Mouse (Mus musculus) forebrain, embryonic 15.5 days (tissue): Measurements from ENCODE around the gene Zbtb16. TPM values are rescaled to one million over a fixed set of nuclear protein-coding genes. Genes with fewer than 3 reads are reported as not detected.

Experiments used
- ATAC-seq: fragments of 200-750 bp; cut with Nextera tagmentation; replicated peaks from 2 replicates; pipeline ENCODE4 v1.8.0; 2017; ENCODE audit warnings: mild to moderate bottlenecking, moderate TSS enrichment, moderate library complexity
- H3K27ac ChIP-seq: fragments of 300-500 bp; sonication (generic); replicated peaks from 2 replicates; pipeline ENCODE4 v1.5.1; 2015; ENCODE audit warnings: mild to moderate bottlenecking, inconsistent platforms
- H3K27me3 ChIP-seq: fragments of 300-500 bp; sonication (generic); 2 replicates; pipeline ENCODE4 v1.6.1; 2015; ENCODE audit warnings: inconsistent platforms
- H3K36me3 ChIP-seq: fragments of 300-500 bp; sonication (generic); 2 replicates; pipeline ENCODE4 v1.6.1; 2015; ENCODE audit warnings: mild to moderate bottlenecking, inconsistent platforms
- H3K4me1 ChIP-seq: fragments of 300-500 bp; sonication (generic); 2 replicates; pipeline ENCODE4 v1.6.1; 2015; ENCODE audit warnings: inconsistent platforms
- H3K4me2 ChIP-seq: fragments of 300-500 bp; sonication (generic); replicated peaks from 2 replicates; pipeline ENCODE4 v1.6.1; 2015; ENCODE audit warnings: mild to moderate bottlenecking, inconsistent platforms
- H3K4me3 ChIP-seq: fragments of 300-500 bp; sonication (generic); 2 replicates; pipeline ENCODE4 v1.5.1; 2015; ENCODE audit warnings: mild to moderate bottlenecking, inconsistent platforms
- H3K9ac ChIP-seq: fragments of 300-500 bp; sonication (generic); replicated peaks from 2 replicates; pipeline ENCODE4 v1.6.1; 2015; ENCODE audit warnings: mild to moderate bottlenecking, inconsistent platforms
- H3K9me3 ChIP-seq: fragments of 300-500 bp; sonication (generic); 2 replicates; pipeline ENCODE4 v1.6.1; 2016; ENCODE audit warnings: inconsistent platforms
- WGBS: fragments of 180-500 bp; shearing (Covaris S2); methylation state at CpG from one replicate; pipeline ENCODE4 v1.1.7; 2015; ENCODE audit warnings: mixed read lengths; 5-methylcytosine and 5-hydroxymethylcytosine counted together
- polyA plus RNA-seq: library from polyadenylated mRNA; unstranded; fragments of >200 nt; fragmentation: Nextera tagmentation; extraction: Ambion mirVana; gene quantifications from 2 replicates; pipeline ENCODE4 v1.2.1, GENCODE M21; 2015

The Zbtb16 gene
- polyA plus RNA-seq, 1 experiment from 2014 or later: 5.2 TPM

GRCm38 (mm10) chr9:48795095-48795494, 40.9 kb downstream of the Zbtb16 start:
- H3K9me3 ChIP-seq: no peaks in the 10 kb centered on the region
- 0 out of 2 replicates have a peak, but pooled peaks cover 7% of the 10 kb centered on the region for H3K4me1 ChIP-seq
- no peaks in the 10 kb centered on the region for H3K27me3 ChIP-seq
- H3K4me3 ChIP-seq: no peak overlapping the region
- no peaks in the 10 kb centered on the region for H3K36me3 ChIP-seq
- WGBS: 24% methylated on average over 8 of the region's 8 CpGs
- no peak for ATAC-seq
- H3K4me2 ChIP-seq: no peak overlapping the region
- H3K27ac ChIP-seq: no peak overlapping the region
- no peak overlapping the region for H3K9ac ChIP-seq

DNA sequence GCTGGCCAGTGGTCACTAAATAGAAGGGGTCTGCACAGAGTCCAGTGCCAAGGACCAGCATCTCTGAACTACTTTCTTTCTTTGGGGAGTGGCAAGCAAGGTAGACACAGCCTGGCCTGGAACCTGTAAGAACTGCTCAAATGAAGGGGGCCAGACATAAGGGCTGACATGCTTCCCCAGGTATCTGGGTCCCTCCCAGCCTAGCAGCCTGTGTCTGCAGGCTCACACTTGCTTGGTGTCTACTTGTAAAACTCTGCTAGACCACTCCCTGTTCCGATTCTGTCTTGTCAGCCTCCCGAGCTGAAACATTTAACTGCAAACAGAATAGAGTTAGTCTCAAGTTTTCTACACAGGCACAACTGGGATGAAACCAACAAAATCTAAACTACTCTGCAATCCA, 41.6 kb downstream of the Zbtb16 start:
- no peak for ATAC-seq
- no peak overlapping the region for H3K4me2 ChIP-seq
- H3K36me3 ChIP-seq: no peaks in the 10 kb centered on the region
- H3K27me3 ChIP-seq: no peaks in the 10 kb centered on the region
- 0 out of 2 replicates have a peak, but pooled peaks cover 7% of the 10 kb centered on the region for H3K4me1 ChIP-seq
- no peak overlapping the region for H3K27ac ChIP-seq
- H3K9me3 ChIP-seq: no peaks in the 10 kb centered on the region
- WGBS: 61% methylated on average over 2 of the region's 2 CpGs
- H3K4me3 ChIP-seq: no peak overlapping the region
- no peak overlapping the region for H3K9ac ChIP-seq

DNA sequence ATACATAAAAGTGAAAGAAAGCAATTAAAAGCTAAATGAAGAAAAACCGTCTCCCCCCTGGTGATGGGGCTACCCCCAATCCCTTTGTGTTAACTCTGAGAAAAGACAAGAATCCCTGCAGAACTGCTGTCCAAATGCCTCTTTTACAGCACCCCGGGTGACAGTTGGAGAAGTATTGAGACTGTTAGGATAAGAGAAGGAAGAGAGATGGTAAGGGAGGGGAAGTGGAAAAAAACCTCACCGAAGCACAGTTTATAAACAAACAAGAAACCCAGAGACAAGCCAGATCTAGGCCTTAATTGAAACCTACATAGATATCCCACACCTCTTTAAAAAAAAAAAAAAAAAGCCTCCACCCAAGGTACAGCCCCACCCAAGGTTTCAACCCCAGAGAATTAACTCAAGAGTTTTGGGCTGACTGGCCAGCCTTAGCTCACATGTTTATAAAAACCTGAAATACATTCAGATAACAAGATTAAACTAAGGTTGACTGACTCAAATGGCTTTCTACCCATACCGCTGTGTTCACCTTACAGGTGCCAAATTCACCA, 42.3 kb downstream of the Zbtb16 start:
- 0 out of 2 replicates have a peak, but pooled peaks cover 7% of the 10 kb centered on the region for H3K4me1 ChIP-seq
- H3K36me3 ChIP-seq: no peaks in the 10 kb centered on the region
- no peak for ATAC-seq
- H3K27me3 ChIP-seq: no peaks in the 10 kb centered on the region
- H3K9ac ChIP-seq: no peak overlapping the region
- H3K27ac ChIP-seq: no peak overlapping the region
- H3K4me2 ChIP-seq: no peak overlapping the region
- no peak overlapping the region for H3K4me3 ChIP-seq
- H3K9me3 ChIP-seq: no peaks in the 10 kb centered on the region
- WGBS: 34% methylated on average over 4 of the region's 4 CpGs

DNA sequence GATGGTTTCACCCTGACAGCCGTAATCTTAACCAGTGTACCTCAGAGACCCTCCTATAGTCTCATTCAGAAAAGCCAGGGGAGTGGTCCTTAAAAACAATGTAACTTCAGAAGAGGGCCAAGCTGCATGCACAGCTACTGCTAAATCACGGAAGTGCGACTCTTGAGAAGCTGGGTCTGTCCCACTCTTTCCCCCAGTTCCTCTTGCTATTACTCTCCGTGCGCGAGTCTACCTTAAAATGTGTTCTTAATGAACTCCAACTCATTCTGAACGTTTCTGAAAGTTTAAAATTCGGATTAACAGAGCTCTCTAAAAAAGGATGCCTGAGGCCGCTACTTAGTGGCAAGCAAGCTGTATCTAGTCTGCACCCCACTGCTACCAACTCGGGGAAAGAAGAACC, 45.4 kb downstream of the Zbtb16 start:
- no peak for ATAC-seq

DNA sequence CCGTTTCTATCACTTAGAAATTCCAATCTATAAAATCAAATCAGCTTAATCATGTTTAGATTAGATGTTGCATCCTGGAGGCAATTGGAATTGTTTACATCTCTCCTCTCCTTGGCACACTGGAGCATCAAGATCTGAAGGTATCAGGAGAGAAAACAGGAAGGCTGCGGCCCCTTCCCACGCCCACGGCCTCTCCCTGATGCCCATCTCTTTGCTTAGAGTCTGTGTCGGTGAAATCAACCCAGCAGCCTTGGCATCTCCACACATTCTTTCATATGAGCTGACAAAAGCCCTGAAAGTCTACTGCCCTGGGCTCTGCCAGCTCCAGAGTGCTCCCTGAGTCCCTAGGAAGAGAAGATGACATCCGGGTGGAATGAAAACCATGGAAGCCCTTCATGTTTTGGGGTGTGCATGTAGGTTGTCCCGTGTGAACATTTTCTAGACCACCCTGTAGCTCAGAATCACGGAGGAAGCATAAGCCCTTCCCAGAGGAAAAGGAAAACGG, 48.1 kb downstream of the Zbtb16 start:
- no peak for ATAC-seq
- no peaks in the 10 kb centered on the region for H3K4me1 ChIP-seq
- H3K4me3 ChIP-seq: no peak overlapping the region
- H3K4me2 ChIP-seq: no peak overlapping the region
- no peak overlapping the region for H3K9ac ChIP-seq
- no peaks in the 10 kb centered on the region for H3K9me3 ChIP-seq
- no peak overlapping the region for H3K27ac ChIP-seq
- WGBS: 67% methylated on average over 9 of the region's 9 CpGs
- H3K27me3 ChIP-seq: no peaks in the 10 kb centered on the region
- H3K36me3 ChIP-seq: no peaks in the 10 kb centered on the region

More for the DNA sequence above, 45.4 kb downstream of the Zbtb16 start:
- H3K27ac ChIP-seq: no peak overlapping the region
- H3K27me3 ChIP-seq: no peaks in the 10 kb centered on the region
- H3K36me3 ChIP-seq: no peaks in the 10 kb centered on the region
- no peak overlapping the region for H3K4me2 ChIP-seq
- H3K4me3 ChIP-seq: no peak overlapping the region
- H3K4me1 ChIP-seq: 0 out of 2 replicates have a peak, but pooled peaks cover 7% of the 10 kb centered on the region
- H3K9me3 ChIP-seq: no peaks in the 10 kb centered on the region
- H3K9ac ChIP-seq: no peak overlapping the region
- WGBS: 75% methylated on average over 10 of the region's 10 CpGs

DNA sequence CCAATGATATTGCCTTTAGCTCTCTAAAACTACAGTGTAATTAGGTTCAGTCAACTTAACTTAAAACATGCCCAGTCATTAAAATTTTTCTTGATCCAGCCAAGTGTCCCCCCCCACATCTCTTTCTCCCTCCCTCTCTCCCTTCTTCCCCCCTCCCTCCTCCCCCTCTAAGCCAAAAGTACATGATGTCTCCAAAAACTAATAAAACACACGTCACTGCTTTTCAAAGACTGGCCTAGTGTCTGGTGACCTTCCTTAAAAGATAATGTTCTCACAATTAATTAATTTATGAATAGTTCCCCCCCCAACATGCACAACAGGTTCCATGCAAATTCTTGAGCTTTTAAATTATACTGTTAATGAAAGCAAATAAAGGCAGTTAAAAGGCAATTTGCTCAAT, 48.7 kb downstream of the Zbtb16 start:
- Histone ChIP-seq H3K9me3 (no peaks in the 10 kb centered on the region), H3K27ac (no peak overlapping the region), H3K4me2 (no peak overlapping the region), H3K4me1 (0 out of 2 replicates have a peak, but pooled peaks cover 4% of the 10 kb centered on the region), H3K4me3 (no peak overlapping the region), H3K27me3 (no peaks in the 10 kb centered on the region), H3K36me3 (no peaks in the 10 kb centered on the region), H3K9ac (no peak overlapping the region)
- no peak for ATAC-seq
- 31% methylated on average over 1 of the region's 1 CpGs for WGBS

GRCm38 (mm10) chr9:48786814-48787213, 49.2 kb downstream of the Zbtb16 start:
- Histone ChIP-seq H3K27ac (no peak overlapping the region), H3K27me3 (no peaks in the 10 kb centered on the region), H3K4me3 (no peak overlapping the region), H3K4me1 (0 out of 2 replicates have a peak, but pooled peaks cover 6% of the 10 kb centered on the region), H3K4me2 (no peak overlapping the region), H3K9me3 (no peaks in the 10 kb centered on the region), H3K36me3 (no peaks in the 10 kb centered on the region), H3K9ac (no peak overlapping the region)
- WGBS: 66% methylated on average over 6 of the region's 6 CpGs
- ATAC-seq: no peak

DNA sequence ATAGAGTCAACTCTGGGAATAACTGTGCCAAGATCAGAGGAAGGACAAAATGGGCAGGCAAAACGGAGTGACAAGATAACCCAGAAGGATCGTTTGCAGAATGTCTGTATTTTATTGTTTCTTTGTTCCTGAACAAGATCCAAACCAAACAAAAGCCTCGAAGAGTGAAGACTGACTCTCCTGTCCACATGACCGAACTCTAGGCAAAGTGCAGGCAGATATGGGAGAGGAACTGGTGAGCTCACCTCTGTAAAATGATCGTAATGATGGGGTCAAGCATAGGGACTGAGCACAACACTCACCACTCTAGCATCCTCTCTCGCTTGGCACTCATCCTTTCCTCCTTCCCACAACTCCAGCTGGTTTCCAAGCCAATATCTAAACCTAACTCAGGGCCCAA, 51.1 kb downstream of the Zbtb16 start:
- WGBS: 84% methylated on average over 6 of the region's 6 CpGs
- Histone ChIP-seq H3K4me2 (no peak overlapping the region), H3K4me1 (0 out of 2 replicates have a peak, but pooled peaks cover 6% of the 10 kb centered on the region), H3K4me3 (no peak overlapping the region), H3K36me3 (no peaks in the 10 kb centered on the region), H3K27me3 (no peaks in the 10 kb centered on the region), H3K9me3 (no peaks in the 10 kb centered on the region), H3K27ac (no peak overlapping the region), H3K9ac (no peak overlapping the region)
- ATAC-seq: no peak

DNA sequence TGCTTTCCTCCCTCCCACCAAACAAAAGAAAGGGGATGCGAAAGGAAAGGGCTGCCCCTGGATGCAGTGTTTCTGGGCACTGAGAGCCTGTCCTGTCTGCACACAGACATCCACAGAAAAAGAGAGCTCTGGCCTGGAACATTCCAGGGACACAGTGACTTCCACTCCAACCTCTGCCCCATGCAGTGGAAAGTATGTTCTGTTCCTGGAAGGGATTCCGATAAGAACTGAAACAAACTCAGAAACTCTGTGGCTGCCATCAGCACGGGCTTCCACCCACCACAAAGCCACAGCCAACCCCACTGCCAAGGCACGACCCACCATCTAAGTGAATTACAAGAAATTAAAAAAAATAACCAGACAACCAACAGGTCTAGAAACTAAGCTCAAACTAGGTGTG, 52.7 kb downstream of the Zbtb16 start:
- H3K4me3 ChIP-seq: no peak overlapping the region
- no peak overlapping the region for H3K27ac ChIP-seq
- H3K9ac ChIP-seq: no peak overlapping the region
- 0 out of 2 replicates have a peak, but pooled peaks cover 8% of the 10 kb centered on the region for H3K4me1 ChIP-seq
- no peaks in the 10 kb centered on the region for H3K36me3 ChIP-seq
- WGBS: 67% methylated on average over 4 of the region's 4 CpGs
- ATAC-seq: no peak
- H3K4me2 ChIP-seq: no peak overlapping the region
- no peaks in the 10 kb centered on the region for H3K27me3 ChIP-seq
- H3K9me3 ChIP-seq: no peaks in the 10 kb centered on the region

GRCm38 (mm10) chr9:48782284-48783060, 53.5 kb downstream of the Zbtb16 start:
- Histone ChIP-seq H3K27me3 (no peaks in the 10 kb centered on the region), H3K9me3 (no peaks in the 10 kb centered on the region), H3K27ac (no peak overlapping the region), H3K4me2 (no peak overlapping the region), H3K4me1 (0 out of 2 replicates have a peak, but pooled peaks cover 8% of the 10 kb centered on the region), H3K9ac (no peak overlapping the region), H3K4me3 (no peak overlapping the region), H3K36me3 (no peaks in the 10 kb centered on the region)
- ATAC-seq: 0 out of 2 replicates have a peak, but pooled peaks have one; percentile 16
- WGBS: 43% methylated on average over 15 of the region's 15 CpGs

- no peaks in the 10 kb centered on the region for H3K27me3 ChIP-seq
- H3K9ac ChIP-seq: no peak overlapping the region
- peak overlapping the region; percentile 9 for H3K27ac ChIP-seq
- WGBS: 65% methylated on average over 7 of the region's 7 CpGs
- no peak for ATAC-seq
- H3K4me3 ChIP-seq: no peak overlapping the region
- H3K4me2 ChIP-seq: no peak overlapping the region
- no peaks in the 10 kb centered on the region for H3K9me3 ChIP-seq
- H3K36me3 ChIP-seq: no peaks in the 10 kb centered on the region
- 0 out of 2 replicates have a peak, but pooled peaks cover 2% of the 10 kb centered on the region for H3K4me1 ChIP-seq
Measured at GRCm38 (mm10) chr9:48776268-48776667, 59.8 kb downstream of the Zbtb16 start.

- no peak overlapping the region for H3K27ac ChIP-seq
- no peak overlapping the region for H3K9ac ChIP-seq
- no peak overlapping the region for H3K4me2 ChIP-seq
- no peaks in the 10 kb centered on the region for H3K9me3 ChIP-seq
- no peaks in the 10 kb centered on the region for H3K27me3 ChIP-seq
- no peak overlapping the region for H3K4me3 ChIP-seq
- H3K4me1 ChIP-seq: 0 out of 2 replicates have a peak, but pooled peaks cover 2% of the 10 kb centered on the region
- H3K36me3 ChIP-seq: no peaks in the 10 kb centered on the region
- ATAC-seq: no peak
- WGBS: 66% methylated on average over 2 of the region's 2 CpGs
Measured at GRCm38 (mm10) chr9:48775561-48775960, 60.5 kb downstream of the Zbtb16 start.
